Mouse (Mus musculus): ENCODE measurements at regions not wholly inside any gene's neighbourhood (a gene's known extent, or its start where the extent isn't known, plus 50 kb on each side); places are given as distances from the start of the nearest gene placed in this dataset.

DNA sequence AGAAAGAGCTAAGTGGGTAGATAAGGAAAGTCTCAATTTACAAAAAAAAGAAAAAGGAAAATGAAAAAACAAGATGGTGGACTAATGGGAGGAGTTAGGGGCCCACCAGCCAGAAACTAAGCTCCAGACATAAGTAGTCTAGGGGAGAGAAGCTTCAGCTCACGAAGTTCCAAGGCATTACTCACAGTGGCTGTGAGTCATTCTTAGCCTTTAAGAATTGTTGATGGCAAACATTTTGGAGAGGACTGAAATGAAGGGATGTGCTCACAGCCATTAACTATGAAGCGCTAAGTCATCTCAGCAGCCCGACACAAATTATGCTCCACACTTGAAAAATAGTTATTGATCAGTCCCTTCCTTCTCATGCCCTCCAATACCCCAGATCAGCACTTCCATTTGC, 198.6 kb upstream of the Ppargc1a start:
- no peak overlapping the region for H3K4me3 ChIP-seq
- H3K9me3 ChIP-seq, result no peaks in the 10 kb centered on the region
- no peak overlapping the region for H3K27ac ChIP-seq
- no peak overlapping the region for H3K4me2 ChIP-seq (replicated peaks)
- H3K9ac ChIP-seq, result no peak overlapping the region
- no peaks in the 10 kb centered on the region for H3K4me1 ChIP-seq
- WGBS, result 75% methylated on average over 3 of the region's 3 CpGs
- H3K27me3 ChIP-seq (replicated peaks), result no peaks in the 10 kb centered on the region
- H3K36me3 ChIP-seq, result no peaks in the 10 kb centered on the region
- no peak for ATAC-seq (ENCODE audit: low FRiP score, low read depth)

DNA sequence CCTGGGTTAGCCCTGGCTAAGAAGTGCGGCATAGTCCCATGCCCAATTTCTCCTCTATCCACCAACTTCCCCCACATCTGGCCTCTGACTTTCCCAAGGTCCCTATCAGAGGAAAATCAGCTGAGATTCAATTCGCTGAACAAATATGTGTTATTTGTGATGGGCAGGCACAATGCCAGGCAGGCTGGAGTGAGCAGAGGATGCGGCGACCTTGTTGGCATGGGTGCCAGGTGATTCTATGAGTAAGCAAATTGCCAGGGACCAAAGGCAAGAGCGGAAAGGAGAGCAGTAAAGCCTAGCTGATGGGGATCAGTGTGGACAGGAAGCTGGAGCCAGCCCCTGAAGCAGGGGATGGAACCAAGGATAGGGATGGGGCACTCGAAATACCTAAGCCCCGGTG, 196.9 kb upstream of the Ppargc1a start:
- ATAC-seq (ENCODE audit: low FRiP score, low read depth), result no peak
- WGBS, result 93% methylated on average over 7 of the region's 7 CpGs
- no peak overlapping the region for H3K27ac ChIP-seq
- H3K27me3 ChIP-seq (replicated peaks), result no peaks in the 10 kb centered on the region
- no peak overlapping the region for H3K4me2 ChIP-seq (replicated peaks)
- no peaks in the 10 kb centered on the region for H3K36me3 ChIP-seq
- no peak overlapping the region for H3K4me3 ChIP-seq
- H3K4me1 ChIP-seq, result no peaks in the 10 kb centered on the region
- no peak overlapping the region for H3K9ac ChIP-seq
- no peaks in the 10 kb centered on the region for H3K9me3 ChIP-seq

DNA sequence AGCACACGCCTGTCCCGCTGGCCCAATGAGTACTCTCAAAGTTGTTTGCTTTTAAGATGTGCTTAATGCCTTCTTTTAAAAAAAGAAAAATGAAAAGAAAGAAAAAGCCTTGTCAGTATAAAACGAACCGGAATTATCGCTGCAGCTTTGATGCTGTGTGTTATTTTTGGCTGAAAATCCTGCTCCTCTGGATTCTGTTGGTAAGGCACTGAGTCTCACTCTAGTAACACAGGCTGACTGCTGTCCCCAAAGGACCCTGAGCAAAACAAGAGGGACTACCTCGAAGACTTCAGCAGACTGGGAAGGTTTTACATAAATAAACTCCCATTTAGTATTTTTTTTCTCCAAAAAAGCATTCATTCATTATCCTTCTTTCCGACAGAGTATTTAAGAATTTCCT, 196.1 kb upstream of the Ppargc1a start:
- Histone ChIP-seq H3K9ac (no peak overlapping the region), H3K36me3 (no peaks in the 10 kb centered on the region), H3K9me3 (no peaks in the 10 kb centered on the region), H3K27me3 (replicated peaks) (no peaks in the 10 kb centered on the region), H3K4me1 (no peaks in the 10 kb centered on the region), H3K4me2 (replicated peaks) (no peak overlapping the region), H3K27ac (no peak overlapping the region), H3K4me3 (no peak overlapping the region)
- 80% methylated on average over 7 of the region's 7 CpGs for WGBS
- no peak for ATAC-seq (ENCODE audit: low FRiP score, low read depth)

DNA sequence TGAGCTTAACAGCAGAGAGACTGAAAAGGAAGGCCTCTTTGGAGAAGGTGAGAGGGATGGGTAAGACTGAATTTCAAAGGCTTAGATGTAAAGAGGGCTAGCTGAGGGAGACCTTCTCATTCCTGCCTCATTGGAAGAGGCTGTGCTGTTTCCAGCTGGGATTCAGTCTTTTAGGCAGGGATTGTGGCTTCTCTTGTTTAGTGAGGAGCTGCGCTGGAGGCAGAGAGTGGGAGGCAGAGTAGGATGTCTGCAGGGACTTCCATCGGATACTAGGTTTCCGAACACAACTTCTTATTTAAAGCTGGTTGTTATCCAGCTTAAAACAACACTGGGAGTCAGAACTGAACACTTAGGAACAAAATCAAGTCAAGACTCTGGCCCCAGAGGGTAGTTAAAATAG, 194.8 kb upstream of the Ppargc1a start:
- no peak for ATAC-seq (ENCODE audit: low FRiP score, low read depth)
- Histone ChIP-seq H3K9me3 (no peaks in the 10 kb centered on the region), H3K4me3 (no peak overlapping the region)

DNA sequence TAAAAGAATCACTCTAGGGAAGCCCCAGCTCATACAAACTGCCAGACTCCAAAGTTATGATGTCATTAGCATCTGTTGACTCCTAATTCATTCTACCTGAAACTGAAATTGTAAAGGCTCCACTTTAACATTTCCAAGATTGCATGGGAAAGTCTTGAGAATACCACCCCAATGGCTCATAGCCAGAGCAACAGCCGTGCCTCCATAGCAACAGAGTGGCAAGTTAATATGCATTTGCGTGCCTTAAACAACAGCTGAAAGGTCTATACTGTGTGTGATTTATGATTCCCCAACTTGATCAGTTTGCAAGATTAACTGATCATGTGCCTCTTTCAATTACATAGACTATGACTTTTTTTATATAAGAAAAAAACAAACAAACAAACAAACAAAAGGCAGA, 190.8 kb upstream of the Ppargc1a start:
- no peak overlapping the region for H3K4me2 ChIP-seq (replicated peaks)

More for the DNA sequence above, 194.8 kb upstream of the Ppargc1a start:
- H3K27me3 ChIP-seq (replicated peaks), result no peaks in the 10 kb centered on the region
- H3K36me3 ChIP-seq, result no peaks in the 10 kb centered on the region
- no peak overlapping the region for H3K4me2 ChIP-seq (replicated peaks)
- H3K9ac ChIP-seq, result no peak overlapping the region
- no peaks in the 10 kb centered on the region for H3K4me1 ChIP-seq
- no peak overlapping the region for H3K27ac ChIP-seq
- WGBS, result 61% methylated on average over 3 of the region's 3 CpGs

DNA sequence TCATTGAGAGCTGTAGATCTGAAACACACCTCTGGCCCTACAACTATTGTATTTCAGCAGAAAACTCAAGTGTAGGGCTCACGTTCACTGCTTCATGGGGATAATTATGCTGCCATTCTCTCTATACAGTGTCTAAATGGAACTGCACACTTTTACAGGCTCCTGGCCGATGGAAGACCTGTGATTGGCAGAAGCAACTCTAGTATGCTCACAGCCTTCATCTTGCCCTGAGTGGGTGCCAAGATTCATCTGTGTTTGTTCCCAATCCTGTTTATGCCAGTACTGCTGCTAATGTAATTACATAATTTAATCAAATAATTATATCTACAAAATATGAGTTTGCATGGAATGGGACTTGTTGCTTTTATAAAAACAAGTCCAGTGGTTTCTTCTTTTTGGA, 190.3 kb upstream of the Ppargc1a start:
- H3K4me3 ChIP-seq, result no peak overlapping the region
- H3K4me1 ChIP-seq, result no peaks in the 10 kb centered on the region
- no peaks in the 10 kb centered on the region for H3K9me3 ChIP-seq
- H3K36me3 ChIP-seq, result no peaks in the 10 kb centered on the region
- H3K4me2 ChIP-seq (replicated peaks), result no peak overlapping the region
- no peak overlapping the region for H3K9ac ChIP-seq
- no peak for ATAC-seq (ENCODE audit: low FRiP score, low read depth)
- H3K27ac ChIP-seq, result no peak overlapping the region
- WGBS, result 77% methylated on average over 2 of the region's 2 CpGs
- H3K27me3 ChIP-seq (replicated peaks), result no peaks in the 10 kb centered on the region

More for the DNA sequence above, 190.8 kb upstream of the Ppargc1a start:
- Histone ChIP-seq H3K4me1 (no peaks in the 10 kb centered on the region), H3K36me3 (no peaks in the 10 kb centered on the region), H3K27ac (no peak overlapping the region), H3K9me3 (no peaks in the 10 kb centered on the region), H3K27me3 (replicated peaks) (no peaks in the 10 kb centered on the region), H3K4me3 (no peak overlapping the region), H3K9ac (no peak overlapping the region)
- no peak for ATAC-seq (ENCODE audit: low FRiP score, low read depth)
- 62% methylated on average over 2 of the region's 2 CpGs for WGBS

DNA sequence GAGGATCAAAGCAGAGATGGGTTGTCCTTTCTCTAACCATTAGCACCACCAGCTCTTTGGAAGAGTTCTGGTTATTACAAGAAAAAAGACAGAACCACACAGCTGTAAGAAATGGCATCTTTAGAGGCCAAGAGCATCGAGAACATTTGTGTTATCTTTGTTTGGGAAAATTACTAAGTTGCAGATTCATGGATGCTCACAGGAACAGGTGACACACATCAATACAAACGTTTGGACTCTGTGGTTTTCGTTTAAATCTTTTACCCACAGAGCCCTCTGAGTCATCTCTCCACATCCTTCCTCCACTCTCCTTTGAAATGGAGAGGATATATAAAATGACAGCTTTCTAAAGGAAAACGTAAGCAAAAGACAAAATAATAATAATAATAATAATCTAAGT, 184.5 kb upstream of the Ppargc1a start:
- Histone ChIP-seq H3K27me3 (replicated peaks) (no peaks in the 10 kb centered on the region), H3K27ac (no peak overlapping the region), H3K36me3 (no peaks in the 10 kb centered on the region), H3K9ac (no peak overlapping the region), H3K4me2 (replicated peaks) (no peak overlapping the region), H3K9me3 (no peaks in the 10 kb centered on the region), H3K4me3 (no peak overlapping the region), H3K4me1 (no peaks in the 10 kb centered on the region)
- no peak for ATAC-seq (ENCODE audit: low FRiP score, low read depth)
- 77% methylated on average over 4 of the region's 4 CpGs for WGBS

DNA sequence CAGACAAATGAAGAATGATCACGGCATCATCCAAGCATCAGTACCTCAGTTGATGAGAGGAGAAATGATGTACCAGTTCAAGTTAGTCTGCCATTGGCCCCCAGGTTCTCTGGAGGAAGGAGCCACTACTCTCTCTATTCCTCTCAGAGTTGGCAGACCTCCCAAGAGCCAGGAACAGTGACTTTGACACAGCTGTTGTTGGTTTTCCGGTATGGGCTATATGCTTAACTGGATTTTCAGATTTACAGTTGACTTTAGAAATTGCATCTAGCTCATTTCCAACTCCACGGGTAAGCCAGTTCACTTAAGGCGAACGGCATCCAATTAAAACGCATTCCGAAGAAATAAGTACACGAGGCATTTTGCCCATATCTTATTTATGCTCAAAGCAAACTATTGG, 182.9 kb upstream of the Ppargc1a start:
- ATAC-seq (ENCODE audit: low FRiP score, low read depth), result no peak
- Histone ChIP-seq H3K27ac (no peak overlapping the region), H3K9ac (no peak overlapping the region), H3K9me3 (no peaks in the 10 kb centered on the region), H3K36me3 (no peaks in the 10 kb centered on the region), H3K4me1 (no peaks in the 10 kb centered on the region), H3K27me3 (replicated peaks) (no peaks in the 10 kb centered on the region), H3K4me2 (replicated peaks) (no peak overlapping the region), H3K4me3 (no peak overlapping the region)
- 91% methylated on average over 8 of the region's 8 CpGs for WGBS

DNA sequence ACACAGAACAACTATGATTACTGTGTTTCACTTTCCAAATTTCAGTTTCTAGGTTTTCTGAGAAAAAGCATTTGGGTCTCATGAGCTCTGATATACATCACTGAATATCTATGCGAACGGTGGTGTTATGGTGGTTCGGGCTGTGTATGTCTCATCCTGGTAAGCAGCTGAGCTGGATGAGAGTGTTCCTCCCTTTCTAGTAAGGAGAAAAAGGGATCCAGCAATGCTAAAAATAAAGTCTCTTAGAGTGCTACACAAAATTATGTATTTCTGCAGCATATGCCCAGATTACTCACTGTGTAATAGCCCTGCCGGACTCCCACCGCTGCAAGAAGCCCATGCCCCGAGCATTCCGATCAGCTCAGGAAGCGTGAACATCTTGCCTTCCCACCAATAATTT, 173.4 kb upstream of the Ppargc1a start:
- no peaks in the 10 kb centered on the region for H3K27me3 ChIP-seq (replicated peaks)
- 95% methylated on average over 8 of the region's 8 CpGs for WGBS
- ATAC-seq (ENCODE audit: low FRiP score, low read depth), result no peak
- H3K27ac ChIP-seq, result no peak overlapping the region
- H3K36me3 ChIP-seq, result no peaks in the 10 kb centered on the region
- H3K4me1 ChIP-seq, result no peaks in the 10 kb centered on the region
- H3K9me3 ChIP-seq, result no peaks in the 10 kb centered on the region
- H3K4me3 ChIP-seq, result no peak overlapping the region
- H3K4me2 ChIP-seq (replicated peaks), result no peak overlapping the region
- H3K9ac ChIP-seq, result no peak overlapping the region

DNA sequence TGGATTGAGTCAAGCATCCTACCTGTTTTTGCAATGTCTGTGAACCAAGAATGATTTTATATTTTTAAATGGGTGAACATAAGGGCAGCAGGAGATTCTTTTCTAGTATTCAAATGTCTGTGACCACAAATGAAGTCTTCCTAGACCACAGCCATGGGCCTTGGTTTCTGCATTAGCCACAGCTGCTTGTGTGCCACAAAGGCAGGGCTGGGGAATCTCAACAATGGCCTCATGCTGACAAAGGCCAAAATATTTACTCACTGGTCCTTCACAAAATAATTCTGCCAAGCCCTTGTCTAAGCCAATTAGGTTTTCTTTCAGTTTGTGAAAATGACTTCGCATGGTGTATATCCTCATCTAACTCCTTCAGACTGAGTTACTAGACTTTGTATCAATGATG, 162.7 kb upstream of the Ppargc1a start:
- 46% methylated on average over 1 of the region's 1 CpGs for WGBS
- H3K27ac ChIP-seq, result no peak overlapping the region
- no peaks in the 10 kb centered on the region for H3K4me1 ChIP-seq
- no peaks in the 10 kb centered on the region for H3K9me3 ChIP-seq
- H3K36me3 ChIP-seq, result no peaks in the 10 kb centered on the region
- no peak overlapping the region for H3K9ac ChIP-seq
- no peak overlapping the region for H3K4me3 ChIP-seq
- H3K4me2 ChIP-seq (replicated peaks), result no peak overlapping the region
- no peaks in the 10 kb centered on the region for H3K27me3 ChIP-seq (replicated peaks)
- ATAC-seq (ENCODE audit: low FRiP score, low read depth), result no peak

DNA sequence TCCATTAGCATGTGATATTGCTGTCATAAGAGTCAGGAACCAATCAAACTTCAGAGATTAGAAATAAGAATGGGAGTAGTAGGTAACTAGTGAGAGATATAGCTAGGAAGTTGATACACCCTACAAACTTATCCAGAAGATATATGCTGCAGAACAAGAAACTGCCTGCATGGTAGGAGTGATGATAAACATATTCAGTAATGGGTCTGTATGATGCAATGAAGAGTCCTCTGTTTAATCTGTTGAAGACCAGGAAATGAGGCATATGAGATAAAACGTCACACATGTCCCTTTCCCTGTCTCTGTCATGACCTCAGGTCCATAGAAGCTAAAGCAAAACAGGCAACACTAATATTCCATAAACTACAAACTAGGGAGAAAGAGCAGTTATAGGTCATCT, 162.2 kb upstream of the Ppargc1a start:
- no peak for ATAC-seq (ENCODE audit: low FRiP score, low read depth)
- no peaks in the 10 kb centered on the region for H3K27me3 ChIP-seq (replicated peaks)
- H3K36me3 ChIP-seq, result no peaks in the 10 kb centered on the region

DNA sequence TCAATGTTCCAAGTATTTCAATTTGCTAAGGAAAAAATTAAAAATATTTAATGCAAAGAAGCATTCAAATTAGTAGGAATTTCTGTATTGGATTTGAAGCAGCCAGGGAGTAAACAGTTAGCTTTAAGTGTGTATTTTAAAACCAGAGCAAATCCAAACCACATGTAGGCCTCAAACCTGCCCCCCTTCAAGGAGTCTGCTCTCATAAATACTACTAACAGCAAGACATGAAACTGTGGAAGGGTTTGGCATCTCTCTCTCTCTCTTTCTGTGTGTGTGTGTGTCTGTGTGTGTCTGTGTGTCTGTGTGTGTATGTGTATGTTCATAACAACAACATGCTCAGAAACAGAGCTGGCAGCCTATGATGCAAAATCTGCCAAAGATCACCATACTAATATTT, 159.2 kb upstream of the Ppargc1a start:
- Histone ChIP-seq H3K9ac (no peak overlapping the region), H3K9me3 (no peaks in the 10 kb centered on the region), H3K27me3 (replicated peaks) (no peaks in the 10 kb centered on the region), H3K4me1 (0 out of 2 replicates have a peak, but pooled peaks cover 4% of the 10 kb centered on the region), H3K36me3 (no peaks in the 10 kb centered on the region), H3K4me2 (replicated peaks) (no peak overlapping the region), H3K27ac (no peak overlapping the region), H3K4me3 (no peak overlapping the region)
- ATAC-seq (ENCODE audit: low FRiP score, low read depth), result no peak

More for the DNA sequence above, 162.2 kb upstream of the Ppargc1a start:
- Histone ChIP-seq H3K4me2 (replicated peaks) (no peak overlapping the region), H3K9me3 (no peaks in the 10 kb centered on the region), H3K4me3 (no peak overlapping the region), H3K9ac (no peak overlapping the region), H3K27ac (no peak overlapping the region), H3K4me1 (0 out of 2 replicates have a peak, but pooled peaks cover 2% of the 10 kb centered on the region)
- WGBS, result 81% methylated on average over 1 of the region's 1 CpGs

DNA sequence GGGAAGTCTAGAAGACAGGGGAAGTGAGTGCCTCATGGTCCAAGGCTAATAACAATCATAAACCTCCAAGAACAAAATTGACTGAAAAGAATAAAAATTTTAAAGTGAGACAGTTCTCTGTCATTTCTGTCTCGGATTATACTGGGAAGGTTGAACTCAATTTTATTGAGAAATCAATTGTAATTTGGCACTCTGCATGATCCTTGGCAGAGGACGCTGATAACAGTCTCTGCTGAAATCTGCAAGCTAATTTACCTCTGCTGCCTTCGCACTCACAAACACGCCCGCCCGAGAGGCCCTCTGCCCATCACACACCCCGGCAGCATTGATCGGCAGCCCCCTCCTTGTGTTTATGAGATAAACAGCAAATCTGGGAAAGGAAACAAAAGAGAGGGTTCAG, 151.4 kb upstream of the Ppargc1a start:
- H3K9ac ChIP-seq, result no peak overlapping the region
- no peaks in the 10 kb centered on the region for H3K36me3 ChIP-seq
- H3K4me3 ChIP-seq, result no peak overlapping the region
- no peak overlapping the region for H3K4me2 ChIP-seq (replicated peaks)
- no peaks in the 10 kb centered on the region for H3K27me3 ChIP-seq (replicated peaks)
- no peak overlapping the region for H3K27ac ChIP-seq
- 83% methylated on average over 8 of the region's 8 CpGs for WGBS
- no peaks in the 10 kb centered on the region for H3K9me3 ChIP-seq
- no peaks in the 10 kb centered on the region for H3K4me1 ChIP-seq
- ATAC-seq (ENCODE audit: low FRiP score, low read depth), result no peak

DNA sequence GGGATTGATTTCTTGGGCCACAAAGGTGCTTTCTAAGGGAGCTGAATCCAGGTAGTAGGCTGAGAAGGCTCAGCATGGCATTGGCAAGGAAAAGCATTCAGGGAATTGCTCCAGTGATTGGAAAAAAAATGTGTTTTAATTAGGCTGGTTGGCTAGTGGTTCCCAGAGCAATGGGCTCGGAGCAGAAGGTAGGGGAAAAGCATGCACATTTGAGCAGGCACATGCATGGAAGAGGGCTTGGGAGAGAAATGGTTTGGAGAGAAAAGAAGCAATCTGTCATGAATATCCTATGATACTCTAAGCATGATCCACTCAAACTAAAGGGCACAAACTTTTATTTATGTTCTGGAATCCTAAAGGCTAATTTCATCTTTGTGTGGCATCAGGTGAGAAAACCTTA, 150.9 kb upstream of the Ppargc1a start:
- H3K27ac ChIP-seq, result no peak overlapping the region
- H3K4me1 ChIP-seq, result no peaks in the 10 kb centered on the region
- no peaks in the 10 kb centered on the region for H3K27me3 ChIP-seq (replicated peaks)
- ATAC-seq (ENCODE audit: low FRiP score, low read depth), result no peak
- H3K4me2 ChIP-seq (replicated peaks), result no peak overlapping the region
- no peak overlapping the region for H3K9ac ChIP-seq
- no peaks in the 10 kb centered on the region for H3K9me3 ChIP-seq
- H3K36me3 ChIP-seq, result no peaks in the 10 kb centered on the region
- no peak overlapping the region for H3K4me3 ChIP-seq
- 84% methylated on average over 1 of the region's 1 CpGs for WGBS

All from neural tube, embryonic 12.5 days (tissue).